Mouse (Mus musculus): Measurements from ENCODE around the gene Selenov.
A peak's percentile ranks its signal among the peaks of the same experiment; 100 is the strongest.
"Not testable (repeated sequence)": the region's sequence is repeated elsewhere in the genome, so short reads cannot be mapped to it uniquely, and the experiment has no call there.

The Selenov gene

DNA sequence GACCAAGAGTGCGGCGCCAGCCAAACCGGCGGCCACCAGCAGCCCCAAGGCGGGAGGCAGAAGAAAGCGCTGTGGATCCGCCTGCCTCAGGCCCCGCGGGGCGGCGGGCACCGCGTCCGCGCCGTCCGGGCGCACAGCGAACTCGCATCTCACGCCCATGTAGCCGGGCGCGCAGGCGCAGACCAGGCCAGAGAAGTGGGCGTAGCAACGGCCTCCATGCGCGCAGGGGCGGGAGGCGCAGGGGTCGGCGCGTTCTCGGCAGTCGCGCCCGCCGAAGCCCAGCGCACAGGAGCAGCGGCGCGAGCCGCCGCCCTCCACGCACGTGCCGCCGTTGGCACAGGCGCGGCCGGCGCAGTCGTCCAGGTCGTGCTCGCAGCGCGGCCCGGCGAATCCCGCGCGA is 3.5 kb upstream of the Selenov start:
- DNase-seq (ENCODE audit: low spot score in 2 of 2): peak; percentile 53 to 56

DNA sequence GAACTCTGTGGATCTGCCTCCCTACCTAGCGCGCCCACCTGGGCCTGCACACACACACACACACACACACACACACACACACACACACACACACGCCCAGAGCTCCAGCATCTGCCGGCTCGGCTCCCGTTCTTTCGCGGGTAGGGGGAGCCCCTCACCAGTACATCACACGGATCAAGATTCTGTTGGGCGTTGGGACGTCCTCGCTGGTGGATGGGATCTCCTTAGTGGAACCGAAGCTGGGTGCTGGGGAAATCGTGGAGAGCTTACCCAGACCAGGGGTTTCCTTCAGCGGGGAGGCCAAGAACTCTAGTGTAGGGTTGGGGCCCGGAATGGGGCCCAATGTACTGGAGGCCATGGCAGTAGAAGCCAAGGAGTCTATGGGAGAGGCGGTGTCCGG is 821 bp downstream of the Selenov start:
- DNase-seq (ENCODE audit: low spot score in 2 of 2): no peak

DNA sequence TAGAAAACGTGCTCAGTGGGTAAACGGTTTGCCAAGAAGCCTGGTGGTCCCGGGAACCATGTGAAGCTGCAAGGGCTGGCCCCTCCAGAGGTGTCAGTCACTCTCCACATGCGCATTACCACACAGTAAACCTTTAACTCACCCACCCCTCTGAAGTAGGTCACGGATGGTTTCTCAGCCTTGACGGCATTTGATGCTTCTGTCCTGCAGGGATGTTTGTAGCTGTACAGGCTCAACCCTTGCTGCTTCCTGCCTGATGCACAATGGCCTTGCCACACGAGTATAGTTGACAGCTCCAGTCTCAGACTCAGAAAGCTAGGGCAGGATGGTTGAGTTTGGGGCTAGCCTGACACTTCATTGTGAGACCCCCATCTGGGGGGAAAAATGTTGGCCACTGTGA is 10.4 kb downstream of the Selenov start:
- no peak for DNase-seq (ENCODE audit: low spot score in 2 of 2)

DNA sequence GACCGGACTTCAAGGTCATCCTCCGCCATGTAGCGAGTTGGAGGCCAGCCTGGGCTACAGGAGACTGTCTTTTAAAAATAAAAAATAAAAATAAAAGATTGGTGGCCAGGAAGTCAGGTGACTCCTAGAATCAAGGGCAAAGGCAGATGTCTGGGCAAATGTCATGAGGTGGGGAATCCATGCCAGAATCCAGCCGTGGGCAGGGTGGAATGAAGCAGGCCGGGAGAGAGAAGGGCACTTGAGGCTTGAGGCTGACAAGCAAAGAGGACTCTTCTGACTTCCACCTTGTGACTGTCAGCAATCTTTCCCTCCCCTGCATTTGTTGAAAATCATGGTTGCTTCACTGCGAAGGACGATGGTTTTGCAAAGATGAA is 12.7 kb downstream of the Selenov start:
- DNase-seq (ENCODE audit: low spot score in 2 of 2): no peak

DNA sequence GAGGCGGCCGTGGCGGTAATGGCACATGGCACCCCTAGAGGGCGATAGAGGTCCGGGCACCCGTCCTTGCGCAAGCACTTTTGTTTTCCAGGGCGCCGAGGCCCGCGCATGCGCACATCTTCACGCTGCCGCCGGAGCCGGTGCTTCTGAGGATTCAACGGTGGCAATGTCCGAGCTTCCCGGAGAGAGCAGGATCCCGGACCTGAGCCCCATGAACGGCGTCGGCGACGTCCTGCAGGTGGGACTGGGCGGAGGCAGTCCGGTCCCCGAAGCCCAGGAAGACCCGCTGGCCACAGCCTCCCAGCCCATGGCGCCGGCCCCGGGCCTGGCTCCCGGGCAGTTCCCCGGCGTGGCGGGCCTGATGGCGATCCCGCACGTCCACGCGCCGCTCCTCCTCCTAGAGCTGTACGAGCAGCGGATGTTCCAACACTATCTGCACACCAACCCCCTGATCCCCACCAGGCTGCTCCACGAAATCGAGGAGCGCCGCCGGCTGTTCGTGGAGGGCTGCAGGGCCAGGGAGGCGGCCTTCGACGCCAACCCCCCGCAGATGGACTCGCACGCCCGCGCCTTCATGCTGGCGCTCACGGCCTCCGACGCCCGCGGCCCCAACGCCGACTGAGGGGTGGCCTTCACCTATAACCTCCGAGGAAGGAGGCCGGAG is 13.2 kb downstream of the Selenov start, which contains the start of gene Eid2b:
TSS of gene Eid2b (plus strand) at position 125 of the 664 bp plus-strand sequence.
- DNase-seq (ENCODE audit: low spot score in 2 of 2): peak; percentile 89 to 95

DNA sequence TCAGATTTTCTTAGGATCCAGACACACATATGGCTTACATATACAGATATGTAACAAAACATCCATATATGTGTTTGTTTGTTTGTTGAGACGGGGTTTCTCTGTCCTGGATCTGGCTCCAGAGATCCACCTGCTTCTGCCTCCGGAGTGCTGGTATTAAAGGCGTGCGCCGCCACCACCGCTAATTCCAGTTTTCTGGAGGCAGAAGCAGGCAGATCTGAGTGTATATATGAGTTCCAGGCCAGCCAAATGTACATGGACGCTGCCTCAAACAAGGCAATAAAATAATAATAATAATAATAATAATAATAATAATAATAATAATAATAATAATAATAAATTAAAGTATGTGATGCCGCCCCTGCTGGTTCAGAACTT is 13.8 kb downstream of the Selenov start:
- DNase-seq (ENCODE audit: low spot score in 2 of 2): no peak

DNA sequence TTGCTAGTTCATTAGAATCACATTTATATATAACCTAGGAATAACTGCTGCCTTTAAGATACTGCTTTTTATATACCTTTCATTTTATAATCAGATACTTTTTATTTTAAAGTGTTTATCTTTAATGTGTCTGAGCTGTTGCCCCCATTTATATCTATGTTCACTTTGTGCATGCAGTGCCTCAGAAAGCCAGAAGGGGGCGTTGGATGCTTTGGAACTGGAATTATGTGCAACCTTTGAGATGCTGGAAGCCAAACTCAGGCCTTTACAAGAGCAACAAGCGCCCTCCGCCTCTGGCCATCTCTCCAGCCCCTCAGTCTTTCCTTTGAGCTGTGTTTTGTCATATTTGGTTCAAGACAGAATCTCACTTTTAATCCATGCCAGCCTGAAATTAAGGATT is 19.2 kb downstream of the Selenov start:
- no peak for DNase-seq (ENCODE audit: low spot score in 2 of 2)

DNA sequence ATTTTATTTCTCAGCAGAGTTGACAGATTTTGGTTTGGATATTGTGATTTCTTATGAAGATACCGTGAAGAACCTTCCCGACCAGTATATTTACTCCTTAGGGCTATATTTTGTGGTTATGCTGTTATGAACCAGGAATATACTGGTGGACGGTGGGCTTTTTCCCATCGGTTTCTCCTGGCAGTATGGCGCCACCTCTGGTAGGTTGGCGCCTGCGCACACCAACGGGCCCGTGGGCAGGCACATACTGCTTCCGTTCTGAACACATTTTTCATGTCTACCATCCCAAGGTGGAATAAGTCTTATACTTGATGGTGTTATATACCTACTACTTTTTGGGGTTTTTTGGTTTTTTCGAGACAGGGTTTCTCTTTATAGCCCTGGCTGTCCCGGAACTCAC is 21.6 kb downstream of the Selenov start:
- DNase-seq (ENCODE audit: low spot score in 2 of 2): no peak

DNA sequence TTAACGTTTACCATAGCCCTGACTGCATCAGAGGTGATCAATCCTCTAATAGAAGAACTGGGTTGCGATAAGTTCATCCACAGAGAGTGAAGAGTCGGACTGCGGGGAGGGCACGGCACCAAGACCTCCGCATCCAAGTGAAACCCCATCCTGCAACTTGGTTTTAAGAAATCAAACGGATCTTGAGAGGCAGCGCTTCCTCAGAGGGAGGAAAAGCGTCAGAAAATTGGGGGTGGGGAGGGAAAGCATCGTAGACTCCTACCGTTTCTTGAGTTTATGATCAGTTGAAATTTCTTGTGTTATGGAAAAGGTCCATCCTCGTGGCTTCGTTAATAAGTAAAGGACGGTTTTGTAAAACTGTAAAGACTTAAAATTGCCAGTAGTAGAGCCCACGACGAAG is 22.4 kb downstream of the Selenov start:
- no peak for DNase-seq (ENCODE audit: low spot score in 2 of 2)

DNA sequence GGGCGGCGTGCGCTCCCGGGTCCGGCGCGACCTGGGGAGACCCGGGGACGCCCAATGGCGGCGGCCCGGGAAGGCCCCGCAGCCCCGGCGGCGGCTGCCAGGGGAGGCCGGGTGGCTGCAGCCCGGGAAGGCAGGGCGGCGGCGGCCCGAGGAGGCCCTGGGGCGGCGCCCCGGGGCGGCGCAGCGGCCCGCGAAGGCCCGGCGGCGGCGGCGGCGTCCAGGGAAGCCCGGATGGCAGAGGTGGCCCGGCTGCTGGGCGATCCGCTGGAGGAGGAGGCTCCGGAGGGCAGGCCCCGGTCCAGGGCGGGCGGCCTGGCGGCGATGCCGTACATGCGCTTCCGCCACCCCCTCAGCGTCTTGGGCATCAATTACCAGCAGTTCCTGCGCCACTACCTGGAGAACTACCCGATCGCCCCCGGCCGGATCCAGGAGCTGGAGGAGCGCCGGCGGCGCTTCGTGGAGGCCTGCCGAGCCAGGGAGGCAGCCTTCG is 22.9 kb downstream of the Selenov start:
- peak in 1 of 2 experiments; percentile 47 for DNase-seq (ENCODE audit: low spot score in 2 of 2)

DNA sequence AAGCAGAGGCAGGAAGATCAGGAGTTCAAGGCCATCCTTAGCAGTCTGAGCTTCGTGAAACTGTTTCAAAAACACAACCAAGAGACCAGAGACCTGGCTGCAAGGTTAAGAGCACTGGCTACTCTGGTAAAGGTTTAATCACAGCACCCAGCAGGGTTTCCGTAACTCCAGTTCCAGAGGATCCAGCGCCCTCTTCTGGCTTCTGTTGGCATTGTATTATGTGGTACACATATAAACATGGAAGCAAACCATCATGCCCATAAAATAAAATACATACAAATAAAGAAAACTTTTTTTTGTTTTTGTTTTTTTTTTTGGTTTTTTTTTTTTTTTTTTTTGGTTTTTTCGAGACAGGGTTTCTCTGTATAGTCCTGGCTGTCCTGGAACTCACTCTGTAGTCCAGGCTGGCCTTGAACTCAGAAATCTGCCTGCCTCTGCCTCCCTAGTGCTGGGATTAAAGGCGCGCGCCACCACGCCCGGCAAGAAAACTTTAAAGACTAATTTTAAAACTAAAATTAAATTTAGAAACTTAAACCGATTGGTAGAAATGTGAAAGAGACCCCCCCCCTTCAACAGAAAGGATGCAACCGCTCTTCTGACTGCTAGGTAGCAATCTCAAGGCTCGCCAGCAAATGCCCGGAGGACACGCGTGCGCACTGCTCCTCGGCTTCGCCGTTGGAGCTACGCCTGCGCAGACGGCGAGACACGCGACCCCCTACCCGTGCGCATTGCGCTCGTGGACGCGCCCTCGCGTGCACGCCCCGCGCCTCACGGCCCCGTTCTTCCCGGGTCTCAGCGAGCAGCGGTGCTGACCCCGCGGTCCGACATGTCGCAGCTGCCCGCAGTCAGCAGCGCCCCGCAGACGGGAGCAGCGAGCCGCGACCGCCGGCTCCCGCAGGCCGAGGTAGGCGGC is 23.6 kb downstream of the Selenov start, which contains the start of gene Eid2:
TSS of gene Eid2 (plus strand) at position 753 of the 913 bp plus-strand sequence.
- peak; percentile 86 for DNase-seq (ENCODE audit: low spot score in 2 of 2)

DNA sequence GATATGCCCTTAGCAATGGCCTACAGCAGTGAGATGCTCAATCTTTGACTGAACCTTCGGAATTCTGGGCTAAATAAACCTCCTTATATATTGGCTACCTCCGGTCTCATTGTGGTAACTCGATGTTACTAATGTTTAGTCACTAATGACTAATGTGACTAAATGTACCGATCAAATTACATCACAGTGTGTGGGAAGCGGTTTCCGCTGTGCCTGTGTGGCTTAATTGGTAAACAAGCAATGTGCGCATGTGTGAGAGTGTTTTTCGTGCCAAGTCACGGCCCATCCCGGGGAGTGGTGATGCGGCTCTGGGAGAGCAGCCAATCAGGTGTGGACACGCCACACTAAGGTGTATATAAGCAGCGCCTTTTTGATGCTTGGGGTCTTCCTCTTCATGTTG is 25.6 kb downstream of the Selenov start:
- no peak for DNase-seq (ENCODE audit: low spot score in 2 of 2)

DNA sequence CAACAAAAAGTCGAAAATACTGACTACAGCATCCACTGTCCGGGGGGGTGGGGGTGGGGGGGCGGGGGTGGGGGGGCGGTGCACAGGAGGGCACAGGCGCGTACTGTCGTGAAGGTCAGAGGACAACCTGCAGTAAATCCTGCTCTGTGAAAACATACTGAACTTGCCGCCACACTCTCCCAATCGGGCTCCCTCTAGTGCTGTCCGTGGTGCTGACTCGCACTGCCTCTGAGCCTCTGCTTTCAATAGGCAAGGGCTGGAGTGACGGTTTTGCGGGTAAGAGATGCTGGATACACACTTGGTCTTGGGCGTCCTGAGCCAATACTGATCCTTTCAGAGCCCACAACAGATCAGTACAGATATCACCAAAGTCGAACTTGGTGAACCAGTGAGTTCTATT is 27.2 kb downstream of the Selenov start:
- DNase-seq (ENCODE audit: low spot score in 2 of 2): no peak

DNA sequence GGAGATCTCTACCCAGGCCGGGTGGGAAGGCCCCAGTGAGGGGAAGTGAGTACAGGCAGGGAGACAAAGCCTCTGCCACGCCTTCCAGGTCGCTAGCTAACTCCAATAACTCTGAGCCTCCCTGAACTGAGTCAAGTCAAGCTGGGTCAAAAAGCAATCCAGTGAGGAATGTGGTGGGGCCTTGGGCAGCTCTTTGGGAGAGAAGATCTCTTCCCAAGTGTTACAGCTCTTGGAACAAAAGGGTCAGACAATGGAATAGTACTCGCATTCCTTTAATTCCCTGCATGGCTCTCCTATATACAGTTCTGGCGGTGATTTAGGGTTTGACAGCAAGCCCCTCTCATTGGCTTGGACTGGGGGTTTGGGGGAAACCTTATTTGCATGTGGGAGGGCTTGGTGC is 28.1 kb downstream of the Selenov start:
- no peak for DNase-seq (ENCODE audit: low spot score in 2 of 2)

DNA sequence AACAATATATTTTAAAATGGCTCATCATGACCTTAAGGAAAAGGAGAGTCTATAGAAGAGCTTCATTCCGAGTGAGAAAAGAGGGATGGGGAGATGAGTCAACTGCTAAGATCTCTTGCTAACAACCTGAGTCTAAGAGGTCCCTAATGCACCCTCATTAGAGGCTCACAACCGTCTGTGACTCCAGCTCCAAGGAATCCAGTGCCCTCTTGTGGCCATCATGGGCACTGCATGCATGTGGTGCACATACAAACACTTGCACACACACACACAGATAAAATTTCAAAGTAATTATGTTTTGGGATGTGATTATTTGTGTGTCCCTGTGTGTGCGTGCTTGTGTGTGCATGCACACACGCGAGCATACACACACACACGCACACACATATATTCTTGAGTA is 35.5 kb downstream of the Selenov start:
- DNase-seq (ENCODE audit: low spot score in 2 of 2): no peak

DNA sequence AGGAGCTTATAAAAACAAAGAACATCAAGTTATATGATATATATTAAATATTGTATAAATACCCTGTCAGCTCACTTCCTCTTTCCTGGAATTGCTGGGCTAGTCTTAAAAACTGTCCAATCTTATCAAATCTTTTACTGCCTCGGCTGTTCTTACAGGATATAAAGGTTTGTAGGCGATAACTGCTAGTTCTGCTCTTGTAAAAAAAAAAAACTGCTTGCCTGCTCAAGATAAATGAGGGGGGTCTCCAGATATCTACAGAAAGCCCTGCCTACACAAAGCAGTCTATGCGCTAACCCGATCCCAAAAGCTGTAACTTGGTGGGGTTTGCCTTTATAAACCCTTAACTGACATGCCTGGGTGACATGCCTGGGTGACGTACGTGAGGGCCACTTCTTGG is 36.4 kb downstream of the Selenov start:
- DNase-seq (ENCODE audit: low spot score in 2 of 2): no peak

DNA sequence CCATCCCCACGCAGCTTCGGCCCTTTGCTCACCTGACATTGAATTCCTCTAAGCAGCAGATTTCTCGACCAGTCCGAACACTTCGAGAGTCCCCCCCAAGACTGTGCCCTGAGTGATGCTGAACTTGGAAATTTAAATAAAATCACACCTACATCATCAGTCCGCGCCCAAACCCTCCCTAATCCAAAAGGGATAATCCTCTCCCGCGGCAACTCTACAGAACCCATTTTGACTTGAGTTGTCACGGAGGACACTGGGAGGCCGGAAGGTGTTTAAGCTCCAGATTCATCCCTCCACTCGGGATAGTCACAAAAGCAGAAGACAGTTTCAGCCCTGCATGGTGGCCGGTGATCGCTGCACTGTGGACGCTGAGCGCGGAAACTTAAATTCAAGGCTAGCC is 39.0 kb downstream of the Selenov start:
- no peak for DNase-seq (ENCODE audit: low spot score in 2 of 2)

DNA sequence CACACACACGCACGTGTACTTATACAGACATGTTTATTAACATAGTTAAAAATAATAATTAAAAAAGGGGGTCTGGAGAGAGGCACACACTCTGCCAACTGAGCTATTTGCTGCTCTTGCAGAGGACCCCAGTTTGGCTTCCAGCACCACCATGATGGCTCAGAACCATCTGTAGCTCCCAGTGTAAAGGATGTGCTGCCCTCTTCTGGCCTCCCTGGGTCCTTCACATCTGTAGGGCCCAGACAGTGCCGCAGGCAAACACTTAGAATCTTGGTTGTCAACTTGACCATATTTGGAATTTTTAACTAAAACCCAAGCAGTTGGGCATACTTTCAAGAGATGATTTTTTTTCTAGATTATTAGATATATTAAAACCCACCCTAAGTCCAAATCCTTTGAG is 42.0 kb downstream of the Selenov start:
- DNase-seq (ENCODE audit: low spot score in 2 of 2): no peak

DNA sequence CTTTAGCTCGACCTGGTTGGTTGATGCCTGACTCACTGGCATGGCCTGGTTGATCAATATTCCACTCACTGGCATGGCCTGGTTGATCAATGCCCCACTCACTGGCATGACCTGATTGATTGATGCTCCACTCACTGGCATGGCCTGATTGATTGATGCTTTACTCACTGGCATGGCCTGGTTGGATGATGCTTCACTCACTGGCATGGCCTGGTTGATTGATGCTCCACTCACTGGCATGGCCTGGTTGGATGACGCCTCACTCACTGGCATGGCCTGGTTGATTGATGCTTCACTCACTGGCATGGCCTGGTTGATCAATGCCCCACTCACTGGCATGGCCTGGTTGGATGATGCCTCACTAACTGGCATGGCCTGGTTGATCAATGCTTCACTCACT is 47.0 kb downstream of the Selenov start:
- not testable (repeated sequence) for DNase-seq (ENCODE audit: low spot score in 2 of 2)

All from frontal cortex, postnatal 14 days (tissue).